Mouse (Mus musculus): ENCODE measurements around the gene Nrde2.

GRCm38 (mm10) chr12:100127866-100128480 lies 31.5 kb downstream of the Nrde2 start:
- TF ChIP-seq CTCF (IDR thresholded peaks at IDR 0.05; ENCODE audit: low read depth), result no peak
- TF ChIP-seq EP300 (IDR thresholded peaks at IDR 0.05; ENCODE audit: low read depth), result no peak

Data from heart, postnatal 0 days (tissue).